Mouse (Mus musculus): ENCODE results near the gene Pigu. TPM values are rescaled to one million over a fixed set of nuclear protein-coding genes. Genes with fewer than 3 reads are reported as not detected.

Gene Pigu
- 24.2 and 28.2 TPM in 2 replicates for polyA plus RNA-seq (2015; fragmentation: Nextera tagmentation; extraction: Ambion mirVana)

GRCm38 (mm10) chr2:155356971-155357591 lies at the start of gene Pigu:
Gene Pigu, minus strand, starts transcription at chr2:155357430.
- under 1% methylated on average over 38 of the region's 38 CpGs for WGBS (ENCODE audit: insufficient replicate concordance)
- ATAC-seq (ENCODE audit: low read depth) (peak; percentile 98), DNase-seq (peak; percentile 90)
- Histone ChIP-seq H3K9me3 (replicated peaks) (no peaks in the 10 kb centered on the region), H3K27me3 (no peaks in the 10 kb centered on the region), H3K36me3 (no peaks in the 10 kb centered on the region), H3K4me2 (peak within 1 kb of the TSS; percentile 87), H3K4me1 (replicated peaks) (peaks cover 36% of the 10 kb centered on the region), H3K9ac (peak within 1 kb of the TSS; percentile 84), H3K4me3 (replicated peaks) (peak within 1 kb of the TSS; percentile 89), H3K27ac (peak within 1 kb of the TSS; percentile 82)

DNA sequence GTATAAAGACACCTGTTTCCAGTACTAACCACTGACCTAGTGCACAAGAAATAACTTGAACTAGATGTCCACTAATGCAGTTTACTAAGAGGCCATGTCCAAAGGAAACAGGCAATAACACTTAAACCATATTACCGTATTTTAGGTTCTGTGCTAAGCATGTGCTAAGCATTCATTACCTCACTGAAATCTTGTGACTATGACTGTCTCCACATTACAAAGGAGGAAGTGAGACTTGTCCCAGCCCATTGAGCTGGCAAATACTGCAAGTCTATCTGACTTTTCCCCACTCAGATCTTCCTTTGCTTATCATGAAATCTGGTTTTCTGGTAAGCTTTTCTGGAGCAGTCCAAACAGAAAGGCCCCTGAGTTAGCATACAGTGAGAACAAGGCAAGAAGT lies 47.4 kb upstream of the Pigu start:
- peaks cover 53% of the 10 kb centered on the region for H3K36me3 ChIP-seq
- no peaks in the 10 kb centered on the region for H3K4me1 ChIP-seq (replicated peaks)
- no peak for DNase-seq
- H3K27ac ChIP-seq: no peak overlapping the region
- H3K9ac ChIP-seq: no peak overlapping the region
- H3K4me2 ChIP-seq: no peak overlapping the region
- 73% methylated on average over 1 of the region's 1 CpGs for WGBS (ENCODE audit: insufficient replicate concordance)
- H3K27me3 ChIP-seq: no peaks in the 10 kb centered on the region
- no peaks in the 10 kb centered on the region for H3K9me3 ChIP-seq (replicated peaks)
- no peak for ATAC-seq (ENCODE audit: low read depth)
- H3K4me3 ChIP-seq (replicated peaks): no peak overlapping the region

GRCm38 (mm10) chr2:155401926-155402325 lies 44.7 kb upstream of the Pigu start:
- no peak overlapping the region for H3K9ac ChIP-seq

DNA sequence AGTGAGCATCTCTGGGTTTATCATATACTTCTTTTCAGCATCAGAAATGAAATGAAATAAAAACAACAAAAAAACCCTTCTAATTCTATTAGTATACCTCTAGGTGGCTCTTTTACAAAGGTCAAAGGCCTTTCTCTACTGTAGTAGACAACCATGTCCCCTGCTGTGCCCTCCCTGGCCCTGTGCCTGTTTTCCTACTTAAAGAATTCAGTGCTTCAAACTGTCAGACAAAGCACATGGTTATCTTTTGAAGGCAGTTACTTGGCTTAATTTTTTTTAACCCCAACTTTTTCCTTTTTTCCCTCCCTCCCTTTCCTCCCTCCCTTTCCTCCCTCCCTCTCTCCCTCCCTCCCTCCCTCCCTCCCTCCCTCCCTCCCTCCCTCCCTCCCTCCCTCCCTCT lies 43.0 kb upstream of the Pigu start:
- ATAC-seq (ENCODE audit: low read depth) (no peak), DNase-seq (no peak)
- Histone ChIP-seq H3K4me3 (replicated peaks) (no peak overlapping the region), H3K27me3 (no peaks in the 10 kb centered on the region), H3K27ac (no peak overlapping the region), H3K4me1 (replicated peaks) (no peaks in the 10 kb centered on the region), H3K9ac (no peak overlapping the region), H3K4me2 (no peak overlapping the region), H3K36me3 (peaks cover 35% of the 10 kb centered on the region), H3K9me3 (replicated peaks) (no peaks in the 10 kb centered on the region)

More at GRCm38 (mm10) chr2:155401926-155402325, 44.7 kb upstream of the Pigu start:
- H3K27ac ChIP-seq: no peak overlapping the region
- no peak for ATAC-seq (ENCODE audit: low read depth)
- H3K4me1 ChIP-seq (replicated peaks): no peaks in the 10 kb centered on the region
- 91% methylated on average over 4 of the region's 4 CpGs for WGBS (ENCODE audit: insufficient replicate concordance)
- peaks cover 44% of the 10 kb centered on the region for H3K36me3 ChIP-seq
- no peak overlapping the region for H3K4me2 ChIP-seq
- no peak for DNase-seq
- no peaks in the 10 kb centered on the region for H3K27me3 ChIP-seq
- no peaks in the 10 kb centered on the region for H3K9me3 ChIP-seq (replicated peaks)
- H3K4me3 ChIP-seq (replicated peaks): no peak overlapping the region

DNA sequence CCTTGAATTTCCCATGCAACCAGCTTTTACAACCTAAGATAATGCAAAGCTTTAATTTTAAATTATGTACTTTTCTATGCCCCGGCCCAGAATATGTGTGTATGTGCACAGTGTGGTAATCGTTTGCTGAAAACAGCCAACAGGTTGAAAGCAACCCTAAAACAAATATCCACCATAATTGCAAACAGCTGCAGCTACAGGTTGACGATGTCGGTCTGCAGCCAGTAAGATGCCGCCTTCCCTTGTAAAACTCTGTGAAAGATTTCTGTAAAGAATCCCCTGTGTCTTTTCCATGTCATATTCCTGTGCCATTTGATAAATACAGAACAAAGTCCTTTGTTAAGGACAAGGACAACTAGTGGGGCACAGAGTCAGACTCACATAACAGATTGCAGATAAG lies 37.4 kb upstream of the Pigu start:
- Histone ChIP-seq H3K9ac (no peak overlapping the region), H3K27me3 (no peaks in the 10 kb centered on the region), H3K9me3 (replicated peaks) (no peaks in the 10 kb centered on the region), H3K4me2 (no peak overlapping the region), H3K27ac (no peak overlapping the region), H3K4me1 (replicated peaks) (no peaks in the 10 kb centered on the region), H3K4me3 (replicated peaks) (no peak overlapping the region), H3K36me3 (peaks cover 37% of the 10 kb centered on the region)
- DNase-seq (no peak), ATAC-seq (ENCODE audit: low read depth) (no peak)
- WGBS (ENCODE audit: insufficient replicate concordance): 74% methylated on average over 5 of the region's 5 CpGs

- no peak overlapping the region for H3K4me3 ChIP-seq (replicated peaks)
- ATAC-seq (ENCODE audit: low read depth): no peak
- peaks cover 19% of the 10 kb centered on the region for H3K36me3 ChIP-seq
- peaks cover 8% of the 10 kb centered on the region; the same call in 1 of the 2 replicates for H3K27me3 ChIP-seq
- H3K4me1 ChIP-seq (replicated peaks): no peaks in the 10 kb centered on the region
- no peak overlapping the region for H3K9ac ChIP-seq
- H3K27ac ChIP-seq: no peak overlapping the region
- H3K9me3 ChIP-seq (replicated peaks): no peaks in the 10 kb centered on the region
- WGBS (ENCODE audit: insufficient replicate concordance): 90% methylated on average over 2 of the region's 2 CpGs
- no peak for DNase-seq
- no peak overlapping the region for H3K4me2 ChIP-seq
These were observed 31.3 kb upstream of the Pigu start for GRCm38 (mm10) chr2:155388573-155388972.

GRCm38 (mm10) chr2:155387052-155387451 lies 29.8 kb upstream of the Pigu start:
- no peak for ATAC-seq (ENCODE audit: low read depth)
- 72% methylated on average over 4 of the region's 4 CpGs for WGBS (ENCODE audit: insufficient replicate concordance)
- H3K36me3 ChIP-seq: peaks cover 15% of the 10 kb centered on the region

GRCm38 (mm10) chr2:155386534-155386899 lies 29.3 kb upstream of the Pigu start:
- WGBS (ENCODE audit: insufficient replicate concordance): 32% methylated on average over 27 of the region's 27 CpGs
- Histone ChIP-seq H3K9me3 (replicated peaks) (no peaks in the 10 kb centered on the region), H3K9ac (no peak overlapping the region), H3K4me3 (replicated peaks) (no peak overlapping the region), H3K36me3 (peaks cover 15% of the 10 kb centered on the region), H3K4me1 (replicated peaks) (peaks cover 13% of the 10 kb centered on the region), H3K4me2 (no peak overlapping the region), H3K27ac (no peak overlapping the region), H3K27me3 (peaks cover 8% of the 10 kb centered on the region; the same call in 1 of the 2 replicates)
- DNase-seq (no peak), ATAC-seq (ENCODE audit: low read depth) (no peak)

More at GRCm38 (mm10) chr2:155387052-155387451, 29.8 kb upstream of the Pigu start:
- no peak overlapping the region for H3K4me3 ChIP-seq (replicated peaks)
- DNase-seq: no peak
- H3K9ac ChIP-seq: no peak overlapping the region
- H3K4me1 ChIP-seq (replicated peaks): peaks cover 12% of the 10 kb centered on the region
- no peak overlapping the region for H3K27ac ChIP-seq
- no peaks in the 10 kb centered on the region for H3K9me3 ChIP-seq (replicated peaks)
- no peak overlapping the region for H3K4me2 ChIP-seq
- H3K27me3 ChIP-seq: peaks cover 8% of the 10 kb centered on the region; the same call in 1 of the 2 replicates

DNA sequence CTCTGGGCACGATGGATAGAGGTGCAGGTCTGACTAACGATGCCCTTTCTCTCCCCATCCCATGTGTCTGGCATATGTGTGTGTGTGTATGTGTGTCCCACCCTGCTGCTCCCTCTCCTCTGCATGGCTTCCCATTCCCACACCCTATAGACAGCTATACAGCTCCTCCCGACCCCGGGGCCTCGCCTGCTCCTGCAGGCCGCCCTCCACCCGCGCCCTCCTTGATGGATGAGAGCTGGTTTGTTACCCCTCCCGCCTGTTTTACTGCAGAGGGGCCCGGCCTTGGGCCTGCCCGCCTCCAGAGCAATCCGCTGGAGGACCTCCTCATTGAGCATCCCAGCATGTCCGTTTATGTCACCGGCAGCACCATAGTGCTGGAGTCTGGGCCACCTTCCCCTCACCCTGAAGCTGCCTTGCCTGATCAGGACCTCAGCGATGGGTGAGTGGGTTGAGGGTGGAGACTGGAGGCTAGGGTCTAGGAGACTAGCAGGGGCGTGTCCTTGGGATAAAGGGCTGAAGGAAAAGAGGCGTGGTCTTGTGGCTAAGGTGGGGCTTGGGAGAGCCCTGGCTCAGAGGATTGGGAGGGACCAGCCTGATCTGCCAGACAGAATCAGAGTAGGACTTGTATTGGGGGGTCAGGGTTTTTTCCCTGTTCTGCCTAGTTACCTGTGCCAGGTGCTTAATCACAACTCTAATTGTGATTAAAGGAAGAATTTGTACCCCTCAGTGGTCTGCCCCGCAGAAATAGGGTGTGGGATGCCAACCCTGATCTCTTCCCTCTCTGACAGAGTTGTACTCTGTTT lies 28.7 kb upstream of the Pigu start:
- H3K9me3 ChIP-seq (replicated peaks): no peaks in the 10 kb centered on the region
- H3K27me3 ChIP-seq: peaks cover 11% of the 10 kb centered on the region
- H3K4me1 ChIP-seq (replicated peaks): peaks cover 18% of the 10 kb centered on the region
- no peak overlapping the region for H3K9ac ChIP-seq
- no peak overlapping the region for H3K4me3 ChIP-seq (replicated peaks)
- H3K4me2 ChIP-seq: no peak overlapping the region
- no peak overlapping the region for H3K27ac ChIP-seq
- H3K36me3 ChIP-seq: peaks cover 9% of the 10 kb centered on the region
- WGBS (ENCODE audit: insufficient replicate concordance): 58% methylated on average over 18 of the region's 18 CpGs
- no peak for ATAC-seq (ENCODE audit: low read depth)
- no peak for DNase-seq

DNA sequence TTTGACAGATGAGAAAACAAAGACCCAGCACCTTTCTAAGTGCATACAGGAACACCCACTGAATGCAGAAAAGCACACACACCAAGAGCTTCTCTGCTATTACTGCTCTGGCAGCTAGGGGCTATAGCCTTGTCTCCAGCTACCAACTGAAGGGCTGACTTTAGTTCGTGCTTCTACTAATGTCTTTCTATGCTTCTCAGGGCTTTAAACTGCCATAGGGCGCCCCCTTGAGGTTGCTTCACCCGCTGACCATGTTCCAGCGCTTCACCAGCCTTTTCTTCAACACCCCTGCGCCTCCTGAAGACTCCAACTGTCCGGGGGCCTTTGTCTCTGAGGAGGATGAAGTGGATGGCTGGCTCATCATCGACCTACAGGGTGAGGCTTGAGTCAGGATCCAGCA lies 27.9 kb upstream of the Pigu start:
- Histone ChIP-seq H3K4me1 (replicated peaks) (peaks cover 22% of the 10 kb centered on the region), H3K4me3 (replicated peaks) (no peak overlapping the region), H3K9me3 (replicated peaks) (no peaks in the 10 kb centered on the region), H3K27ac (no peak overlapping the region), H3K4me2 (no peak overlapping the region), H3K27me3 (peaks cover 20% of the 10 kb centered on the region), H3K36me3 (peaks cover 6% of the 10 kb centered on the region; the same call in 1 of the 2 replicates), H3K9ac (no peak overlapping the region)
- no peak for ATAC-seq (ENCODE audit: low read depth)
- DNase-seq: peak; percentile 57
- WGBS (ENCODE audit: insufficient replicate concordance): 19% methylated on average over 7 of the region's 7 CpGs

GRCm38 (mm10) chr2:155382791-155383438 lies 25.7 kb upstream of the Pigu start:
- Histone ChIP-seq H3K9ac (no peak overlapping the region), H3K9me3 (replicated peaks) (no peaks in the 10 kb centered on the region), H3K27me3 (peaks cover 36% of the 10 kb centered on the region), H3K4me3 (replicated peaks) (no peak overlapping the region; the same call in 1 of the 2 replicates), H3K4me2 (peak overlapping the region; percentile 94; the same call in 1 of the 2 replicates), H3K27ac (no peak overlapping the region), H3K36me3 (no peaks in the 10 kb centered on the region), H3K4me1 (replicated peaks) (peaks cover 22% of the 10 kb centered on the region)
- no peak for ATAC-seq (ENCODE audit: low read depth)
- DNase-seq: no peak
- 66% methylated on average over 2 of the region's 2 CpGs for WGBS (ENCODE audit: insufficient replicate concordance)

Data from liver, embryonic 13.5 days (tissue).